In genomic region chr6:41112861-41113610, GRCm38 (mm10) we compare ENCODE assay signal across 8 mouse cellular contexts.
DNase-seq lines count a peak whose midpoint lies in the region; ATAC-seq and TF ChIP-seq lines count a peak whose summit lies in the region.
"Had no signal": no experiment of that assay in that cellular context is flagged by ENCODE, and none has a peak within 500 bp of the region (broad histone marks: within the 10 kb centered on the region; RNA-seq: fewer than 3 reads in every experiment).

No protein-coding gene starts in this region.

- H3K4me2 ChIP-seq in lung, embryonic 14.5 days: no peak overlapping the region
- H3K4me2 ChIP-seq: heart, embryonic 15.5 days had no signal

- no peaks in the 10 kb centered on the region for H3K9me3 ChIP-seq in lung, embryonic 14.5 days (ENCODE audit: low read depth, low read length)
- H3K9me3 ChIP-seq: heart, embryonic 15.5 days had no signal

- H3K4me1 ChIP-seq in lung, embryonic 14.5 days (ENCODE audit: insufficient read depth): no peaks in the 10 kb centered on the region
- H3K4me1 ChIP-seq: heart, embryonic 15.5 days had no signal

- WGBS in lung, embryonic 14.5 days: 40% methylated on average over 7 of the region's 7 CpGs

- no peak overlapping the region for H3K4me3 ChIP-seq in lung, embryonic 14.5 days (ENCODE audit: low read depth, low read length)
- H3K4me3 ChIP-seq: heart, embryonic 15.5 days had no signal

- H3K36me3 ChIP-seq in lung, embryonic 14.5 days (ENCODE audit: insufficient read depth): no peaks in the 10 kb centered on the region
- H3K36me3 ChIP-seq: heart, embryonic 15.5 days had no signal

- ATAC-seq in lung, embryonic 14.5 days (ENCODE audit: insufficient read depth): no peak

- H3K27ac ChIP-seq in lung, embryonic 14.5 days (ENCODE audit: low read depth): no peak overlapping the region
- H3K27ac ChIP-seq: heart, embryonic 15.5 days had no signal

- no peak overlapping the region for H3K9ac ChIP-seq in lung, embryonic 14.5 days
- H3K9ac ChIP-seq: heart, embryonic 15.5 days had no signal

- DNase-seq in 416B (ENCODE audit: low read depth): peak; percentile 66
- DNase-seq in CD4-positive, CD25-positive, alpha-beta regulatory T cell, adult 2 months (ENCODE audit: low read depth, low spot score): peak; percentile 92
- DNase-seq in c-Kit-positive CD71-positive TER-119-positive erythroid progenitor cells, embryonic 14.5 days (ENCODE audit: low spot score): peak; percentile 72
- DNase-seq in frontal cortex, postnatal 36 days (ENCODE audit: low spot score in 2 of 2): peak; percentile 63 to 68
- peak; percentile 20 to 63 for DNase-seq in layer of hippocampus, adult 18-20 months (ENCODE audit: low spot score in 2 of 2)
- DNase-seq in lung, embryonic 14.5 days: peak; percentile 43
- DNase-seq in right cerebral cortex, postnatal 4 days: peak; percentile 70

- no peaks in the 10 kb centered on the region for H3K27me3 ChIP-seq in lung, embryonic 14.5 days (ENCODE audit: insufficient read depth, low read length)
- H3K27me3 ChIP-seq: heart, embryonic 15.5 days had no signal

- peak; percentile 66 for TF ChIP-seq CTCF in lung, embryonic 14.5 days (IDR thresholded peaks at IDR 0.05; ENCODE audit: low read depth)

Comparison
In these comparisons a context has a peak if more than half of its experiments do, and no peak if none do; other contexts are left out.
1. DNase-seq: peak in every context shown above with its lines; median percentile 92 in CD4-positive, CD25-positive, alpha-beta regulatory T cell, adult 2 months; 72 in c-Kit-positive CD71-positive TER-119-positive erythroid progenitor cells, embryonic 14.5 days; 70 in right cerebral cortex, postnatal 4 days; 66 in 416B; 66 in frontal cortex, postnatal 36 days; 43 in lung, embryonic 14.5 days; 42 in layer of hippocampus, adult 18-20 months.